Mouse (Mus musculus) cerebellum, postnatal 4 days (tissue): Measurements from ENCODE around the gene Ghrl.

Experiments used
- DNase-seq, 2 experiments: peaks; one replicate each; pipeline ENCODE4 v3.0.0; 2022; ENCODE audit warnings: low spot score in 2 of 2, mixed read lengths in 1 of 2

The Ghrl gene

GRCm38 (mm10) chr6:113668287-113669154 is 51.2 kb downstream of the Ghrl start:
- no peak for DNase-seq

- no peak for DNase-seq
Observed at GRCm38 (mm10) chr6:113667611-113668122, 52.0 kb downstream of the Ghrl start.
